Mouse (Mus musculus): ENCODE measurements around the gene 1700013G24Rik.
A peak's percentile ranks its signal among the peaks of the same experiment; 100 is the strongest.
"Not testable (repeated sequence)": the region's sequence is repeated elsewhere in the genome, so short reads cannot be mapped to it uniquely, and the experiment has no call there.

The 1700013G24Rik gene

DNA sequence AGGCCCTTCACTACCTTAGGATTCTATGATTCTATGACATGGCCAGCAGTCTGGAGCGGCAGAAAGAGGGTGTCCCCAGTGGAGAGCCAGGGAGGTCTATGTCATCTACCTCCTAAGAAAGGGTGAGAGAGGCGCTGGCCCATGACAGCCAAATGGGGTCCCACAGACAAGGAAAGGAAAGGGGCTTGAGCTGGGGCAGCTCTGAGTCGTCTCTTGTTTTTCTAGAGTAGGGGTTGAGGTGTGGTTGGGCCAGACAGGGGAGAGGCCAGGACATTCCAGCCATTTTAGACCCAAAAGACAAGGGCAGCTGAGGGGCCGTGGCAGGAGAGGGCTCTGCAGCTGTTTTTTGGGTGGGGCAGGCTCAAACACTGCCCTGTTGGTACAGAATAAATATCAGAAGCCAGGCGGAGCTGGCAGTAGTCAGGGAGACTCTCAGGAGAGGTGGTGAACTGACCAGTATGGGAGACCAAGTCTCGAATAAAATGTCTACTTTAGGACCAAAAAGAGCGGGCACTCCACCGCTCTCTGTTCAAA, at the start of gene 1700013G24Rik:
TSS of gene 1700013G24Rik (plus strand) at position 51 of the 534 bp plus-strand sequence.
- ATAC-seq (ENCODE audit: low TSS enrichment): no peak

DNA sequence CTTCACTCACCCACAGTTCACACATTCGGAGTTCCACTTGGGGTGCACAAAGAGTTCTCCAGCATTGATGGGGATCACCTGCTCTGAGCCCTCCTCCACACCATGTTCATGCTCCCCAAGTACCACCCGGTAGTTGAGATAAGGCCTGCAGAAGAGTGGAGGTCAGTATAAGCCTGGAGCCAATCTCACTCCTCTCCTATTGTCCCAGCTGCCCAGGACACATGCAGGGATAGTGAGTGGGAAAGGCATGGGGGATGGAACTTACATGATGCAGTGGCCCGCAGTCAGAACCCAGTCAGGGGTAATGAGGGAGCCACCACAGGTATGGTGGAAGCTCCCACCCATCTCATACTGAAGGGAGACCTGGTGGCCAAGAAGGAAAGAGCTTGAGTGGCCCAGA, 47.5 kb upstream of the 1700013G24Rik start:
- no peak for ATAC-seq (ENCODE audit: low TSS enrichment)

GRCm38 (mm10) chr4:137409691-137410090, 43.4 kb upstream of the 1700013G24Rik start, which contains the start of gene Cela3a:
Cela3a (minus strand) TSS chr4:137409791.
- ATAC-seq (ENCODE audit: low TSS enrichment): no peak

DNA sequence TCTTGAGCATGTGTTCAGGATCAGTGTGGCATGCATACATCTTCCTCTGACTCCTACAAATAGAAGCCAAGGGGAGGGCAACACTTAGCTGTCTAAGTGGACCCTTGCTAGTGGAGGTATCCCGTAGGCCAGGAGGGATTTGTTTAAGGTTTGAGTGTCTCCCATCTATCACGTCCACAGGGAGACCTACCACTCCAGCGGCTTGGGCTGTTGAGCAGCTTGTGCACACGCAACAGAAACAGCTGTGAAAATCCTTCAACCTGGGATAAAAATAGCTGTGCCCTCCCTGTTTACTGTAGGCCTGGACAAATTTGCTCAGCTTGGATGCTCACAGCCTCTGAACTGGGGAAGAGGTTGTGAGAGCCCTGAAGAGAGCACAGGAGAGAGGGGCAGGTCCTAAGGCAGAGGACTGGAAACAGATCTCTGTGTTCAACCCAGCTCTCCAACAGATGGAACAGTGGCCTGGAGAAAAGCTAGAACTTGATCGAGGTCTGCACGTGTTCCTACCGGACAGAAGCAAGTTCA, 40.8 kb upstream of the 1700013G24Rik start:
- not testable (repeated sequence) for ATAC-seq (ENCODE audit: low TSS enrichment)

GRCm38 (mm10) chr4:137414936-137415335, 38.1 kb upstream of the 1700013G24Rik start:
- no peak for ATAC-seq (ENCODE audit: low TSS enrichment)

DNA sequence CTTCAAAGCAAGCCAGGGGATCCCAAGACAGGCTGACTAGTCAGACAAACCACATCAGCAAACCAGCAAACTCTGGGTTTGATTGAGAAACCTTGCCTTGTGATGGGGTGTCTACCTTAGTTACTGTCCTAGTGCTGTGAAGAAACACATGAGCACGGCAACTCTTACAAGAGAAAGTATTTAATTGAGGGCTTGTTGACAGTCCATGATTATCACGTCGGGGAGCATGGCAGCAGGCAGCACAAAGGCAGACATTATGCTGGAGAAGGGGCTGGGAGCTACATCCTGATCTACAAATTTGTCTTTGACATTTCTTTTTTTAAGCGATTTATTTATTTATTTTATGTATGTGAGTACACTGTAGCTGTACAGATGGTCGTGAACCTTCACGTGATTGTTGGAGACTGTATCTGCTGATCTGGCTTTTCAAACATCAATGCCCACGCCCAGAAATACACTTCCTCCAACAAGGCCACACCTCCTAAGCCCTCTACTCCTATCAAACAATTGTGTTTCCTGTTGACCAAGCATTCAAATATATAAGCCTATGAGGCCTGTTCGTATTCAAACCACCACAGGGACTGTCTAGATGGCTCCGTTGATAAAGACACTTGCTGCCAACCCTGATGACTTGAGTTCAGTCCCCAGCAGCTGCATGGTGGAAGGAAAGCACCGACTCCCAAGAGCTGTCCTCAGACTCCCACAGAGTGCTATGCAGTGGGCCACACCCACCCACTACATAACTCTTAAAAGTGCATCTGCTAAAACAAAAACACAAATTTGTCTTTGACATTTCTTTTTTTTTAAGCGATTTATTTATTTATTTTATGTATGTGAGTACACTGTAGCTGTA, 35.1 kb upstream of the 1700013G24Rik start:
- no peak for ATAC-seq (ENCODE audit: low TSS enrichment)

- ATAC-seq (ENCODE audit: low TSS enrichment): no peak
Observed at GRCm38 (mm10) chr4:137430502-137430901, 22.6 kb upstream of the 1700013G24Rik start, which contains the start of gene Cela3b. Cela3b (minus strand) TSS chr4:137430540.

- not testable (repeated sequence) for ATAC-seq (ENCODE audit: low TSS enrichment)
Observed at GRCm38 (mm10) chr4:137432700-137433550, 20.2 kb upstream of the 1700013G24Rik start.

DNA sequence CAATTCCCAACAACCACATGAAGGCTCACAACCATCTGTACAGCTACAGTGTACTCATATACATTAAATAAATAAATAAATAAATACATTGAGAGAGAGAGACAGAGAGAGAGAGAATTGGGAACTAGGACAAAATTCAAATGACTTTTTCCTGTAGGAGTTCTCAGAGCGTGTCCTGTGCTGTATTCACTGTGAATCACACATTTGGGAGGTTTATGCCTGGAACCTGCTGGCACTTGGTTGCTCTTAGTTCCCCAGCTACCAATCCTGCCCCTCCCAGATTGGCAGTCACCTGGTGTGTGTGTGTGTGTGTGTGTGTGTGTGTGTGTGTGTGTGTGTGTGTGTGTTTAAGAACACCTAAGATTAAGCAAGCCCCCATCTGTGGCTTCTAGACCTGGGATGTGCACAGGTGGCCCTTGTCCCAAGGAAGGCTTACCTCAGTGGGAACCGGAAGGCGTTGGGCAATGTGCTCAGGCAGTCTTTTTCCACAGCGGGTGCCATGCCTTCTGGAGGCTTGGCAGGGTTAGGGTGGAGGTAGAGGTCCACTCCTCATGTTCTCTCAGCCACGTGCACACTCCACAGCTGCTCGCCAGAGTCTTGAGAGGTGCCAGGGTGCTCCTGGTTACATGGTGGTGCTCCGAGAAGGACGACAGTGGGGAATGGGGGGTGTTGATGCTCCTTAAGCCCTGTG, 16.0 kb upstream of the 1700013G24Rik start:
- ATAC-seq (ENCODE audit: low TSS enrichment): peak; percentile 62; the same call in 1 of the 2 replicates

- ATAC-seq (ENCODE audit: low TSS enrichment): no peak
Observed at GRCm38 (mm10) chr4:137438842-137439241, 14.2 kb upstream of the 1700013G24Rik start.

GRCm38 (mm10) chr4:137441332-137441731, 11.8 kb upstream of the 1700013G24Rik start:
- ATAC-seq (ENCODE audit: low TSS enrichment): no peak

GRCm38 (mm10) chr4:137443625-137444024, 9.5 kb upstream of the 1700013G24Rik start:
- no peak for ATAC-seq (ENCODE audit: low TSS enrichment)

- ATAC-seq (ENCODE audit: low TSS enrichment): no peak
Observed at GRCm38 (mm10) chr4:137445881-137446280, 7.2 kb upstream of the 1700013G24Rik start.

DNA sequence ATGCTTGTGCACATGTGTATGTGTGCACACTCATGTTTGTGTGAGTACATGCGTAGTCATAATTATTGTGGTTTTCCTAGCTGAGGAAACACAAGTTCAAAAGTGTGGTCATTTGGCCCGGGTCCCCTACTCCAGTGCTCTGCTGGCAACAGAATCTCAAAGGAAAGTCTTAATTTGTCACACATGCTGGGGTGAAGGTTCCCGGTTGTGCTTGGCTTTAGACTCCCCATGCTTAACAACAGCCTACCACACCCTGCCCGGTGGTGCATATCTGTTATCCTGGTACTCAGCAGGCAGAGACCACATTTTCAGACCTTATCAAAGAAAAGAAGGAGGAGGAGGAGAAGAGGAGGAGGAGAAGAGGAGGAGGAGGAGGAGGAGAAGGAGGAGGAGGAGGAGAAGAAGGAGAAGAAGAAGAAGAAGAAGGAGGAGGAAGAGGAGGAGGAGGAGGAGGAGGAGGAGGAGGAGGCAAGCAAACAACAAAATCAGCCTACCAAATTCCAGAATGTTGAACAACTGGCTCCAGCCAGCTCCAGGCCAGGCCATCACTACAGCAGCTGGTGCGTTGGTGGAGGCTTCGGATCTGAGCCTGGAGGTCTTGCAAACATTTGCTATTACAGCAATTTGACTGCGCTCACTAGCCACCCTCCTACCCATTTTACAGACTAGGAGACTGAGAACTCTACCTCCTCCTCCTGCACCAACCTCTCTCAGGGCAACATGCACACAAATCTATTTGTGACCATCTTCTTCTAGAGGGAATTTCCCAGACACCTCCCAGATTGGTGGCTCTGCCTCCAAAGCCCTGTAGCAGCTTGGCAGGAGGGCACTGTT, 5.5 kb upstream of the 1700013G24Rik start:
- no peak; the same call in 1 of the 2 replicates for ATAC-seq (ENCODE audit: low TSS enrichment)

DNA sequence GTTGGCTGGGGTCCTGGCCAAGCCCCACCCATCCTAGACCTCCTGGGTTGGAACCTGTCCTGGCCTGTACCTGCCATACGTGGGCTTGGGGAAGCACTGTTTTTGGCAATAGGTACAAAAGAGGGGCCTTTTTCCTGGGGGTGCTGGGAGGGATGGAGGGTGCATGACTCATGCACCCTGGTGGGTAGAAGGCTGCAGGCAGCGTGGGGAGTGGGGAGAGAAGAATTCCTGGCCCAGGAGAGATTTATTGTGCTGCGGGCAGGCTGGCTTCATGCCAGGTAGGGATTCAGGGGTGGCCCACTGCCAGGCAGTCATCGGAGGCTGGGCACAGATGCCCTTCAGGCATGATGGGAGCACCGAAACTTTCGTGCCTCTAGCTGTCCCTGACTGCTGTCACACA, 4.9 kb upstream of the 1700013G24Rik start:
- ATAC-seq (ENCODE audit: low TSS enrichment): no peak

DNA sequence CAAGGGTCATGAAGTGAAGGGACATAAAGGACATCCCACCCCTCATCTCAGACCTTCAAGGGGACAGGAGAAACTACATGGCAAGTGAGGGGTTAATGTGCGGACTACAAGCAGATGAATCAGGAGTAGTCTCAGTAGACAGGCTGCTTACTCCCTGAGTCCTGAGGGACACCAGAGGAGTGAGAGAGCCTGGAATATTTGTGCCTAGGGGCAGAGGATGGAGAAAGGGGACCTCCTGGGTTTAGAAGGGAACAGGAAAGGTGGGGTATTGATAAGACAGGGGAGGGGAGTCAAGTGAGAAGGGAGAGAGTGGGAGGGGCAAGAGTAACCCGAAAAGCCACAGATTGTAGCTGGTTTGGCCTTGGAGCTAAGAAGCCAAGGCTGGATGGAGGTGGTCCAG, 4.4 kb upstream of the 1700013G24Rik start:
- ATAC-seq (ENCODE audit: low TSS enrichment): no peak

GRCm38 (mm10) chr4:137449132-137449531, 4.0 kb upstream of the 1700013G24Rik start:
- no peak for ATAC-seq (ENCODE audit: low TSS enrichment)

DNA sequence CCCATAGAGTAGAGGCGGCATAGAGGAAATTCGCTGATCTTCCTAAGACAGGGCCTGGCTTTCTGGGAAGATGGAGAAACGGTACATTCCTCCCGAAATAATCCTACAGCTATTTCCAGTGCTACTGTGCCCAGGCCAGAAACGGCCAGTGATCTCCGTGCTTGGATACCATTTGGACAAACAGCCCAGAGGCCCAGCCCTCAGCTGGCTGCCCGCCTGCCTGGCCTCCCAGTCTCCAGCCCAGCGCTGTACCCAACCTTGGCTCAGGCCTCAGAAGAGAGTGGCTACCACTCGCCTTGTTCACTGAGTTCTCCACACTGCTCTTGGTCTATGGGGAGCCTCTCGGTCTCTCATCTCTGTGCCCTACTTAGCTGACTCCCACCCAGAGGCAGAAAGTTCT, 3.4 kb upstream of the 1700013G24Rik start:
- no peak for ATAC-seq (ENCODE audit: low TSS enrichment)

DNA sequence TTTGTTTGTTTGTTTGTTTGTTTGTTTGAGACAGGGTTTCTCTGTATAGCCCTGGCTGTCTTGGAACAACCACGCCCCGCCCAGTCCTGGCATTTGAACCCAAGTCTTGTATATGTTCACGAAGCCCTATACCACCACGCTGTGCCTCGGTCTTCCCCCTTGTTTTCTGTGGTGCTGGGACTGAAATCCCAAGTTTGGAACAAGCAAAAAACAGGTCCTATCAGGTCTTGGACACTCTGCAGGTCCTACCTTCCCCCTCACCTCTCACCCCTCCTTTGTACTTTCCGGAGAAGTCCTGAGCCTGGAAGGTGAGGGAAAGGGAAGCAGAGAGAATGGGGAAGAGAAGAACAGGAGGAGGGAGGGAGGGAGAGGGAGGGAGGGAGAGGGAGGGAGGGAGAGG, 894 bp upstream of the 1700013G24Rik start:
- ATAC-seq (ENCODE audit: low TSS enrichment): no peak

GRCm38 (mm10) chr4:137454582-137454981, 1.5 kb downstream of the 1700013G24Rik start:
- no peak for ATAC-seq (ENCODE audit: low TSS enrichment)
